Mouse (Mus musculus) activated CD4-positive, CD25-positive, alpha-beta regulatory T cell, adult 4 months (primary cell): ENCODE results near the gene Hoxb4. TPM values are rescaled to one million over a fixed set of nuclear protein-coding genes. Genes with fewer than 3 reads are reported as not detected.

Experiments
- ATAC-seq: one replicate; pipeline ENCODE4 v1.8.0; 2017
- polyA plus RNA-seq, 2 experiments: library from polyadenylated mRNA; unstranded; fragments of 100-300 nt; shearing (Covaris generic); gene quantifications; one replicate each; pipeline ENCODE4 v1.2.1; 2017

The Hoxb4 gene
- polyA plus RNA-seq, result 1 to 10 TPM in 1 of 2 experiments, under 1 TPM in 1; 0.98 to 1.1 TPM

DNA sequence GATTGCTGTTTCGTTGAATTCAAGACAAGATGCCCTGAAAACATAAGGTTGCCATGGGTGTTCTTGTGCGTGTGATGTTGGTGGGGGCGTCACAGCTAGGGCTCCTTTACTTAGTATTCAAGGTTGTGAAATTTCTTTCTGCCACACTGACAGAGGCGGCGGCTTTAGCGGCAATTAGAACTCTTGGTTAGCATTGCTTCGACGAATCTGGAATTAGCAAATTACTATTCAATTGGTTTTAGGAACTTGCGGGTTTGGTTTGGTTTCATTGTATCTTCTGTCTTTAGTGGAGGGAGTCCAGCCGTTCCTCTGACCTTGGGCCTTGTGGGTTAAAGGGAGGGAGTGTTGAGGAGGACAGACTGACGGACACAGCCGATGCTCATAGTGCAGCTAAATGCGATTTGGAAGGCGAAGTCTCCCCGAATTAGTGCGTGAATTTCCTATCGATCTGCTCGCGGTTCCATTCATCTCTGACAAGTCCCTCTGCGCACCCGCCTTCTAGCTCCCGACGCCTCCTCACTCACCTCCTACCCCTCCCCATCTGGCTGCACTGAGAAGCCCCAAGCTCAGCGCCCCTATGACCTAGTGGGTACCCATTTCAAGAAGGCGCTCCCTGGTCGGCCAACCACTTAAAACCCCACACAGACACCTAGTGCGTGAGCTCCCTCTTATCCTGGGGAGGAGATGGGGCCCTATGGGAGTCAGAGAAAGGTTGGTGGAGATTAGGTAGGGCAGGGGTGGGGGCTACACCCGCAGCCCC, at the start of gene Hoxb4:
Gene Hoxb4, plus strand, starts transcription at position 660 of the 760 bp plus-strand sequence.
- ATAC-seq, result no peak

GRCm38 (mm10) chr11:96269869-96270268, 48.2 kb upstream of the Hoxb4 start:
- ATAC-seq, result peak; percentile 46

DNA sequence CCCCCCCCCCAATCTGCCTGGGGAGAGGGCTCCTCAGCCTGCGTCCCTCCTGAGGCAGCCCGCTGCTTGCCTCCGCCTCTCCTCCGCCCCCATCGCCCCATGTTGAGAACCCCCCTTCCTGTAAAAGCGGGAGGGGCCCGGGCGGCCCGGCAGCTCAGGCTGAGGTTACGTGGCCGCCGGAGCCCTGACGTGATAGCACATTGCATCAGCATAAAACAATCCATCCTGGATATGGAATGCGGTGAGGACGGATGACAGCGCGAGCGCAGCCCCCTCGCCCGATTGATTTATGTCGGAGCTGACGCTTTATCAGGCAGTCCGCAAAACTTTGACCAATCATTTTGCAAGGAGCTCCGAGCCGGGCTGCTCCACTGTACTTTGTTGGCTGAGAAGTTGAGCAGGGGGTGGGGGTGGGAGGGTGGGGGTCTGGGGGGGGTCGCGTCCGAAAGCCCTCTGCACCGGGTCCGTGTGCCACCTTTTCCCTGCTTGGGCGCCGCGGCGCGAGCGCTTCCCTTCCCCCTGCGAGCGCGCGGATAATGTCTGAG, 47.0 kb upstream of the Hoxb4 start, which contains the start of gene Hoxb9:
Gene Hoxb9, plus strand, starts transcription at position 462 of the 545 bp plus-strand sequence.
- ATAC-seq, result peak; percentile 25

DNA sequence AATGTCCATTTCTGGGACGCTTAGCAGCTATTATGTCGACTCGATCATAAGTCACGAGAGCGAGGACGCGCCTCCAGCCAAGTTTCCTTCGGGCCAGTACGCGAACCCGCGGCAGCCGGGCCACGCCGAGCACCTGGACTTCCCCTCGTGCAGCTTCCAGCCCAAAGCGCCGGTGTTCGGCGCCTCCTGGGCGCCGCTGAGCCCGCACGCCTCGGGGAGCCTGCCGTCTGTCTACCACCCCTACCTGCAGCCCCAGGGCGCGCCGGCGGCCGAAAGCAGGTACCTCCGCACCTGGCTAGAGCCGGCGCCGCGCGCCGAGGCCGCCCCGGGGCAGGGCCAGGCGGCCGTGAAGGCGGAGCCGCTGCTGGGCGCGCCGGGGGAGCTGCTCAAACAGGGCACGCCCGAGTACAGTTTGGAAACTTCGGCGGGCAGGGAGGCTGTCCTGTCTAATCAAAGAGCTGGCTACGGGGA, 46.5 kb upstream of the Hoxb4 start:
- no peak for ATAC-seq

GRCm38 (mm10) chr11:96272024-96272921, 45.8 kb upstream of the Hoxb4 start:
- ATAC-seq, result no peak

GRCm38 (mm10) chr11:96274428-96274827, 43.6 kb upstream of the Hoxb4 start:
- ATAC-seq, result no peak

GRCm38 (mm10) chr11:96275896-96276295, 42.2 kb upstream of the Hoxb4 start:
- ATAC-seq, result no peak

- ATAC-seq, result no peak
Measured at GRCm38 (mm10) chr11:96277151-96278044, 40.7 kb upstream of the Hoxb4 start.

GRCm38 (mm10) chr11:96278324-96278723, 39.7 kb upstream of the Hoxb4 start:
- no peak for ATAC-seq

GRCm38 (mm10) chr11:96278773-96279172, 39.3 kb upstream of the Hoxb4 start:
- peak; percentile 82 for ATAC-seq

- ATAC-seq, result no peak
Measured at GRCm38 (mm10) chr11:96279421-96280233, 38.4 kb upstream of the Hoxb4 start.

- ATAC-seq, result no peak
Measured at GRCm38 (mm10) chr11:96280399-96281378, 37.4 kb upstream of the Hoxb4 start.

- ATAC-seq, result no peak
Measured at GRCm38 (mm10) chr11:96281396-96281795, 36.7 kb upstream of the Hoxb4 start.

DNA sequence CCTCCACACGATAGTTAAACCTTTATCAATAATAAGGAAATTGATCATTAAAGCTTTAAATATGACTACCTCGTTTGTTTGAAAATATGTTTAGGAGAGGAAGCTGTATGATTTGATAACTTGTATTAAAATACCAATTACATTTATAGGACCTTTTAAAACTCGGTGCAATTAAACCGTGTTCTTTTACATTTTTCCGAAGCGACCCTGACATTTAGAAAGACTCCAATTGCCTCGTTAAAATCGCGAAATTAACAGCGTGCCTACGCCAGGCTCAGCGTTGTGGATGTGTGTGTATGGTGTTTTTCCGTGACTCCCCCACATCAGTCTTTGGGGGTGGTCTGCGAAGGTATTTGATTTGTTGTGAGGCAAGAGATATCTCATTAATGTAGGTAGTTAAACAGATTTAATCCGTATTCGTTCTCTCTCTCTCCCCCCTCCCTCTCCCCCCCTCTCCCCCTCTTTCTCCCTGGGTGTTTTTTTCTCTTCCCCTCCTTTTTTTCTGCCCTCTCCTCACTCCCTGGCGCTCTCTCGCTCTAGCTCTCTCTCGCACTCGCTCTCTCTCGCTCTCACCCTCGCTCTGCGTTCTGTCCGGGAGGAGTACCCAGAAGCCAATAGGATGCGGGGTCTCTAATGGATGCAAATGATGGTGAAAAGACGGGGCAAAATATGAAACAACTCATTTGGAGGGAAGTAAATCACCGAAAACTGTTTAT, 36.1 kb upstream of the Hoxb4 start, which contains the start of gene Hoxb8:
Gene Hoxb8, plus strand, starts transcription at position 51 of the 716 bp plus-strand sequence.
- no peak for ATAC-seq

GRCm38 (mm10) chr11:96282795-96283430, 35.2 kb upstream of the Hoxb4 start:
- ATAC-seq, result no peak

- no peak for ATAC-seq
Measured at GRCm38 (mm10) chr11:96284041-96284749, 33.9 kb upstream of the Hoxb4 start.
